Comparison of ENCODE assay signal across 8 mouse cellular contexts in genomic region chr13:59770164-59770562, GRCm38 (mm10). TPM values are rescaled to one million over a fixed set of nuclear protein-coding genes. Genes with fewer than 3 reads are reported as not detected.
A peak's percentile ranks its signal among the peaks of the same experiment; 100 is the strongest.
DNase-seq lines count a peak whose midpoint lies in the region; ATAC-seq lines count a peak whose summit lies in the region.

No protein-coding gene starts in this region.

- peak overlapping the region; percentile 87 for H3K4me3 ChIP-seq in intestine, embryonic 15.5 days (replicated peaks)

- H3K27me3 ChIP-seq in intestine, embryonic 15.5 days (replicated peaks): no peaks in the 10 kb centered on the region

- peaks cover 33% of the 10 kb centered on the region for H3K4me1 ChIP-seq in intestine, embryonic 15.5 days (replicated peaks)

- H3K9me3 ChIP-seq in intestine, embryonic 15.5 days: no peaks in the 10 kb centered on the region

- H3K9ac ChIP-seq in intestine, embryonic 15.5 days: peak overlapping the region; percentile 67

- intact Hi-C loops in gastrocnemius, postnatal 36 days (cut with DNase I): no loop called here
- intact Hi-C loops in left cerebral cortex, postnatal 14 days (cut with DNase I): no loop called here

- WGBS in intestine, embryonic 15.5 days: under 1% methylated on average over 28 of the region's 28 CpGs

- peak; percentile 83 for ATAC-seq in intestine, embryonic 15.5 days
- peak; percentile 74 for ATAC-seq in megakaryocyte-erythroid progenitor cell, adult 5-6 weeks (replicated peaks; ENCODE audit: low FRiP score, low TSS enrichment, poor library complexity, severe bottlenecking)

- peak overlapping the region; percentile 84 for H3K4me2 ChIP-seq in intestine, embryonic 15.5 days (replicated peaks)

- H3K27ac ChIP-seq in intestine, embryonic 15.5 days: peak overlapping the region; percentile 99

- 0 out of 2 replicates have a peak, but pooled peaks cover under 1% of the 10 kb centered on the region for H3K36me3 ChIP-seq in intestine, embryonic 15.5 days

- peak; percentile 85 for DNase-seq in adrenal gland, adult 8-10 months
- peak; percentile 85 for DNase-seq in embryo, embryonic 11.5 days (ENCODE audit: low read depth, low spot score)
- DNase-seq in gastrocnemius, postnatal 36 days: peak; percentile 75 to 76
- peak; percentile 82 to 91 for DNase-seq in left cerebral cortex, postnatal 14 days (ENCODE audit: low spot score in 2 of 2)
- peak; percentile 82 for DNase-seq in right cerebral cortex, postnatal 25 days
- peak; percentile 65 to 80 for DNase-seq in urinary bladder, postnatal 36 days (ENCODE audit: low spot score in 2 of 2)

RNA-seq across cellular contexts. Expression of gene Isca1, which starts 0.6 kb away (rescaled TPM):
- 10 to 100 TPM; 66.6 to 87.4 (median 84.9) TPM for total RNA-seq in adrenal gland, adult 8-10 months (2022)
- 100 to 1,000 TPM; 179 to 181 TPM for total RNA-seq in gastrocnemius, postnatal 36 days (2021)
- 114 and 117 TPM in 2 replicates for polyA plus RNA-seq in intestine, embryonic 15.5 days (2015; fragmentation: Nextera tagmentation; extraction: Ambion mirVana)
- total RNA-seq in left cerebral cortex, postnatal 14 days (2021): 100 to 1,000 TPM; 119 to 121 TPM
- total RNA-seq in megakaryocyte-erythroid progenitor cell, adult 5-6 weeks (2014; fragmentation: Nextera tagmentation): 160 and 164 TPM in 2 replicates
- total RNA-seq in megakaryocyte-erythroid progenitor cell, adult 5-6 weeks (2017): 73.3 and 92.6 TPM in 2 replicates

RNA-seq across cellular contexts. Expression of gene Gm49354, which starts 11.9 kb away (rescaled TPM):
- not detected for total RNA-seq in adrenal gland, adult 8-10 months (2022)
- not detected for total RNA-seq in gastrocnemius, postnatal 36 days (2021)
- not detected in 2 replicates for polyA plus RNA-seq in intestine, embryonic 15.5 days (2015; fragmentation: Nextera tagmentation; extraction: Ambion mirVana)
- not detected for total RNA-seq in left cerebral cortex, postnatal 14 days (2021)
- not detected in 2 replicates for total RNA-seq in megakaryocyte-erythroid progenitor cell, adult 5-6 weeks (2014; fragmentation: Nextera tagmentation)
- total RNA-seq in megakaryocyte-erythroid progenitor cell, adult 5-6 weeks (2017): not detected in 2 replicates

RNA-seq across cellular contexts. Expression of gene 1700014D04Rik, which starts 23.6 kb away (rescaled TPM):
- under 1 TPM in 2 of 4 experiments, not detected in 2; 0.09 to 0.48 TPM for total RNA-seq in adrenal gland, adult 8-10 months (2022)
- total RNA-seq in gastrocnemius, postnatal 36 days (2021): not detected
- not detected in 2 replicates for polyA plus RNA-seq in intestine, embryonic 15.5 days (2015; fragmentation: Nextera tagmentation; extraction: Ambion mirVana)
- 1 to 10 TPM; 1.0 to 1.1 TPM for total RNA-seq in left cerebral cortex, postnatal 14 days (2021)
- total RNA-seq in megakaryocyte-erythroid progenitor cell, adult 5-6 weeks (2014; fragmentation: Nextera tagmentation): not detected in 2 replicates
- 0.19 and 0.38 TPM in 2 replicates for total RNA-seq in megakaryocyte-erythroid progenitor cell, adult 5-6 weeks (2017)

RNA-seq across cellular contexts. Expression of gene Spata31d1d, which starts 38.6 kb away (rescaled TPM):
- not detected for total RNA-seq in adrenal gland, adult 8-10 months (2022)
- not detected for total RNA-seq in gastrocnemius, postnatal 36 days (2021)
- not detected in 2 replicates for polyA plus RNA-seq in intestine, embryonic 15.5 days (2015; fragmentation: Nextera tagmentation; extraction: Ambion mirVana)
- total RNA-seq in left cerebral cortex, postnatal 14 days (2021): under 1 TPM in 1 of 2 experiments, not detected in 1; 0.08 TPM
- total RNA-seq in megakaryocyte-erythroid progenitor cell, adult 5-6 weeks (2014; fragmentation: Nextera tagmentation): not detected in 2 replicates
- 0.42 TPM in 1 of 2 replicates, not detected in the other for total RNA-seq in megakaryocyte-erythroid progenitor cell, adult 5-6 weeks (2017)

RNA-seq across cellular contexts. Expression of gene Tut7, which starts 52.8 kb away (rescaled TPM):
- 10 to 100 TPM; 68.7 to 86.7 (median 74.9) TPM for total RNA-seq in adrenal gland, adult 8-10 months (2022)
- 10 to 100 TPM; 31.2 to 33.6 TPM for total RNA-seq in gastrocnemius, postnatal 36 days (2021)
- 41.7 and 43.6 TPM in 2 replicates for polyA plus RNA-seq in intestine, embryonic 15.5 days (2015; fragmentation: Nextera tagmentation; extraction: Ambion mirVana)
- 10 to 100 TPM; 60.9 to 66.6 TPM for total RNA-seq in left cerebral cortex, postnatal 14 days (2021)
- total RNA-seq in megakaryocyte-erythroid progenitor cell, adult 5-6 weeks (2014; fragmentation: Nextera tagmentation): 169 and 191 TPM in 2 replicates
- 249 and 329 TPM in 2 replicates for total RNA-seq in megakaryocyte-erythroid progenitor cell, adult 5-6 weeks (2017)

Comparison
In these comparisons a context has a peak if more than half of its experiments do, and no peak if none do; other contexts are left out.
1. Peak in every context shown above with its lines: DNase-seq, ATAC-seq, H3K4me3 ChIP-seq and H3K27ac ChIP-seq.